Mouse (Mus musculus): ENCODE measurements at regions not wholly inside any gene's neighbourhood (a gene's known extent, or its start where the extent isn't known, plus 50 kb on each side); places are given as distances from the start of the nearest gene placed in this dataset.

DNA sequence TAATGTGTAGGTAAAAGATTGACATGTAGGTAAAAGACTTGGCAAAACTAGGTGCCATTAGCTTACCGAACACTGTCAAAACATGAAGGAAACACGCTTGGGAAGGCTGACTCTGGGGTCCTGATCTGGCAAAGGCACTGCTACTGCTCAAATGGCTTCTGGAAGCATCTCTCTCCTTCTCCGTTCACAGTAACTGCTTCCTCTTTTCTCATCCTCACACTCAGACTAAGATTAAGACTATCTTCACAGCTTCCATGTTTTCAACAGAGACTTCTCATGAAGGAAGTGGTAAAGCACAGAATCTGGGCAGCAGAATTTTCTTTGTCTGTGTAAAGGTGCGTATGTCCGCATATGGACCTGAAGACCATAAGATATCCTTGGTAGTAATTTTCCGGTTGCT, 271.4 kb upstream of the Adgrl2 start:
- H3K4me1 ChIP-seq (ENCODE audit: control insufficient read depth, insufficient read depth, low read length) = peaks cover 6% of the 10 kb centered on the region
- H3K9ac ChIP-seq (ENCODE audit: low read depth, low read length) = no peak overlapping the region
- H3K79me2 ChIP-seq (replicated peaks; ENCODE audit: control insufficient read depth, insufficient read depth, low read length) = no peaks in the 10 kb centered on the region
- no peak for TF ChIP-seq CTCF (IDR thresholded peaks at IDR 0.05)
- TF ChIP-seq EP300 (IDR thresholded peaks at IDR 0.05; ENCODE audit: insufficient read depth, low read depth, low read length) = no peak
- TF ChIP-seq POLR2A (IDR thresholded peaks at IDR 0.05; ENCODE audit: insufficient read depth, low read depth, low read length) = no peak
- H3K4me3 ChIP-seq = no peak overlapping the region
- H3K27me3 ChIP-seq (ENCODE audit: control insufficient read depth, insufficient read depth, low read length) = no peaks in the 10 kb centered on the region
- no peak for DNase-seq
- H3K27ac ChIP-seq = peak overlapping the region; percentile 46
- intact Hi-C loops (cut with DNase I) = no loop called here
- H3K36me3 ChIP-seq (ENCODE audit: control insufficient read depth, insufficient read depth, low read length) = peaks cover 5% of the 10 kb centered on the region
- 91% methylated on average over 6 of the region's 6 CpGs for WGBS

DNA sequence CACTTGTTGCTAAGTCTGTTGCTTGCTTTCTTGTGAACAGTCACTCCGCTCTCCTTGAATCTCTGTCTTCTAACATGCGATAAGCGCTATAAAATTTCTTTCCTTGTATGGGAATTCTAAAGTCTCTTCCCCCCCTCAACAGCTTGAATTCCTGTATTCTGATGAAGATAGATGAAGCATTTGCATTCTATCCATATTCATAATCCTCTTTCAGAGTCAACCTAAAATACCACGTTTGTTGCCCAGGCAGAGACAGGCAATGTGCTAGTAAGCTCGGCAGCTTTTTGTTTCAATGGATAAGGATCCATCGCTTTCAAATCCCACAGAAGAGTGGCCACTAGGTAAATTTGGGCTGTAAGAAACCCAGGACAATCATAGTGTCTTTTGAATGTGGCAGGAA, 268.5 kb upstream of the Adgrl2 start:
- intact Hi-C loops (cut with DNase I) = no loop called here
- H3K36me3 ChIP-seq (ENCODE audit: control insufficient read depth, insufficient read depth, low read length) = peaks cover 5% of the 10 kb centered on the region
- no peaks in the 10 kb centered on the region for H3K27me3 ChIP-seq (ENCODE audit: control insufficient read depth, insufficient read depth, low read length)
- no peak overlapping the region for H3K9ac ChIP-seq (ENCODE audit: low read depth, low read length)
- no peaks in the 10 kb centered on the region for H3K79me2 ChIP-seq (replicated peaks; ENCODE audit: control insufficient read depth, insufficient read depth, low read length)
- TF ChIP-seq POLR2A (IDR thresholded peaks at IDR 0.05; ENCODE audit: insufficient read depth, low read depth, low read length) (no peak), EP300 (IDR thresholded peaks at IDR 0.05; ENCODE audit: insufficient read depth, low read depth, low read length) (no peak), CTCF (IDR thresholded peaks at IDR 0.05) (no peak)
- 96% methylated on average over 6 of the region's 6 CpGs for WGBS
- DNase-seq = no peak
- H3K4me3 ChIP-seq = no peak overlapping the region
- H3K27ac ChIP-seq = no peak overlapping the region
- H3K4me1 ChIP-seq (ENCODE audit: control insufficient read depth, insufficient read depth, low read length) = peaks cover 6% of the 10 kb centered on the region

DNA sequence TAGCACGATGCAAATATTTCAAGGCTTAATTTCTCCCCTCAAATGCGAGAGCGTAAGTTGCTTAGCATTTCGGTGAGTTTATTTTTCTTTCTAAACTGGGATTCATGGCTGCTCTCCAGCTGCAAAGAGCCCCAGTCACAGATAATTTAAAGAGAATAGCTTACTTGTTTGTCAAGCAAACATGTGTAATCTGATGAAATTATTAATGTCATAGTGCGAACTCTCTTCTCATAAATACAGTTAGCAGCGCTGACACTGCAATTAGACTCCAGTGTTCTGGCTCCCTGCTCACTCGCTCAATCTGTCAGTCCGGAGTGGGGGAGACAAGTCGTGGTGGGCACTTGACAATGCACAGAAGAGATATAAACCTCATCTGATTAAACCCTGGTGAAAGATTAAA, 266.5 kb upstream of the Adgrl2 start:
- no peaks in the 10 kb centered on the region; the same call in 1 of the 2 replicates for H3K36me3 ChIP-seq (ENCODE audit: control insufficient read depth, insufficient read depth, low read length)
- peak overlapping the region; percentile 29; the same call in 1 of the 2 replicates for H3K9ac ChIP-seq (ENCODE audit: low read depth, low read length)
- TF ChIP-seq CTCF (IDR thresholded peaks at IDR 0.05) = no peak
- TF ChIP-seq POLR2A (IDR thresholded peaks at IDR 0.05; ENCODE audit: insufficient read depth, low read depth, low read length) = no peak
- TF ChIP-seq EP300 (IDR thresholded peaks at IDR 0.05; ENCODE audit: insufficient read depth, low read depth, low read length) = no peak
- intact Hi-C loops (cut with DNase I) = no loop called here
- peak overlapping the region; percentile 15 for H3K27ac ChIP-seq
- H3K4me3 ChIP-seq = no peak overlapping the region
- H3K4me1 ChIP-seq (ENCODE audit: control insufficient read depth, insufficient read depth, low read length) = no peaks in the 10 kb centered on the region; the same call in 1 of the 2 replicates
- no peaks in the 10 kb centered on the region for H3K79me2 ChIP-seq (replicated peaks; ENCODE audit: control insufficient read depth, insufficient read depth, low read length)
- H3K27me3 ChIP-seq (ENCODE audit: control insufficient read depth, insufficient read depth, low read length) = no peaks in the 10 kb centered on the region
- WGBS = 28% methylated on average over 9 of the region's 9 CpGs
- DNase-seq = no peak

DNA sequence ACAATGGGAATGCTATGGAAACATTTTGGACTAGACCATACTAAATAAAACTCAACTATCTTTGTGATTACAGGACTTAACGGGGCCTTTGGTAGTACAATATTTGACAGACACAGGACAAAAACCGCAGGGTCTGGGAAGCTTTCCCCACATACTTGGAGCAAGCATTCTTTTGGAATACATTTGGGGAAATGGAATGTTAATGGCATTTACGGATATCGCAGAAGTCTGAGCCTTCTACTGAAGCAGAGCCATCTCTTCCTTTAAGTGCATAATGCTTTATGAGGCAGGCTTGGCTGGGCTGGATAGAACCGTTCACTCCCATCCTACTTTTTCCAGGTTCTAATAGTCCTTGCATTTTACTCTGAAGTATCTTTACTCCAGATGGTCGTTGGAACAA, 262.7 kb upstream of the Adgrl2 start:
- H3K27me3 ChIP-seq (ENCODE audit: control insufficient read depth, insufficient read depth, low read length) = no peaks in the 10 kb centered on the region
- H3K4me3 ChIP-seq = no peak overlapping the region
- TF ChIP-seq CTCF (IDR thresholded peaks at IDR 0.05) = no peak
- TF ChIP-seq EP300 (IDR thresholded peaks at IDR 0.05; ENCODE audit: insufficient read depth, low read depth, low read length) = no peak
- no peak for TF ChIP-seq POLR2A (IDR thresholded peaks at IDR 0.05; ENCODE audit: insufficient read depth, low read depth, low read length)
- H3K27ac ChIP-seq = no peak overlapping the region
- no peak for DNase-seq
- WGBS = 70% methylated on average over 6 of the region's 6 CpGs
- no peaks in the 10 kb centered on the region for H3K79me2 ChIP-seq (replicated peaks; ENCODE audit: control insufficient read depth, insufficient read depth, low read length)
- no peaks in the 10 kb centered on the region for H3K36me3 ChIP-seq (ENCODE audit: control insufficient read depth, insufficient read depth, low read length)
- H3K9ac ChIP-seq (ENCODE audit: low read depth, low read length) = no peak overlapping the region
- H3K4me1 ChIP-seq (ENCODE audit: control insufficient read depth, insufficient read depth, low read length) = no peaks in the 10 kb centered on the region; the same call in 1 of the 2 replicates
- intact Hi-C loops (cut with DNase I) = no loop called here

DNA sequence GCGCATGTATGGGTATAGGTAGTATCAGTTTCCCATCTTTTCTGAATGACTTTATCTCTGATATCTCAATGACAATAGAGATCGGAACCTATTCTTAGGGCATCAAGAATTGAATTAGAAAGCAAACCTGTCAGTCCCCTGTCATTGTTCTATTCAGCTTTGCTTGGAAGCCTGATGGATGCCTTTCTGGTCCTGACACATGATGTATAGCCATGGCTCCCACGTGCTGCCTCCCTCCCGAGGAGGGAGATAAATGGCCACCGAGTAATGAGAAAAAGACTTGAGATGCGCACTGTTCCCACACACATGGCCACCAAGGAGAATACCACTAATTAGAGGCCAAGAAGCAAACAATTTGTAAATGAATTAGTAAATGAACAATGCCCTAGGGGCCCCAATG, 261.8 kb upstream of the Adgrl2 start:
- intact Hi-C loops (cut with DNase I) = no loop called here
- H3K27me3 ChIP-seq (ENCODE audit: control insufficient read depth, insufficient read depth, low read length) = no peaks in the 10 kb centered on the region
- 85% methylated on average over 6 of the region's 6 CpGs for WGBS
- H3K4me3 ChIP-seq = no peak overlapping the region
- DNase-seq = no peak
- H3K79me2 ChIP-seq (replicated peaks; ENCODE audit: control insufficient read depth, insufficient read depth, low read length) = no peaks in the 10 kb centered on the region
- no peaks in the 10 kb centered on the region for H3K36me3 ChIP-seq (ENCODE audit: control insufficient read depth, insufficient read depth, low read length)
- H3K9ac ChIP-seq (ENCODE audit: low read depth, low read length) = no peak overlapping the region
- no peak overlapping the region for H3K27ac ChIP-seq
- TF ChIP-seq CTCF (IDR thresholded peaks at IDR 0.05) (no peak), POLR2A (IDR thresholded peaks at IDR 0.05; ENCODE audit: insufficient read depth, low read depth, low read length) (no peak), EP300 (IDR thresholded peaks at IDR 0.05; ENCODE audit: insufficient read depth, low read depth, low read length) (no peak)
- H3K4me1 ChIP-seq (ENCODE audit: control insufficient read depth, insufficient read depth, low read length) = no peaks in the 10 kb centered on the region; the same call in 1 of the 2 replicates

DNA sequence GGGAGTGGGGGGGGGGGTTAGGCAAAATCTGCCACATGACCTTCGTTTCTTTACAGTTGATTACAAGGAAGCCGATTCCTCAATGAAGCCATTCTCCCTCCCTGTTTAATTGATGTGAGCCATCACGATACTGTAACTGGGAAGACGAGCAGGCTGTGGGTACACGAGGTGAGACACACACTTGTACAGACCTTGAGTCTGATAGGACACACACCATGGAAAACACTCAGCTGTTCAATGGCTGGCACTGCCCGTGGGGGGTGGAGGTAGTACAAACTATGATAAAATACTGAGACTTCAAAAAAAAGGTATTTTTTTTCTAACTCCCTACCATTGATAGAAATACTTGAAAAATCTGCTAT, 257.3 kb upstream of the Adgrl2 start:
- no peaks in the 10 kb centered on the region for H3K79me2 ChIP-seq (replicated peaks; ENCODE audit: control insufficient read depth, insufficient read depth, low read length)
- no peak overlapping the region for H3K9ac ChIP-seq (ENCODE audit: low read depth, low read length)
- intact Hi-C loops (cut with DNase I) = no loop called here
- no peaks in the 10 kb centered on the region for H3K4me1 ChIP-seq (ENCODE audit: control insufficient read depth, insufficient read depth, low read length)
- TF ChIP-seq CTCF (IDR thresholded peaks at IDR 0.05) = no peak
- TF ChIP-seq POLR2A (IDR thresholded peaks at IDR 0.05; ENCODE audit: insufficient read depth, low read depth, low read length) = no peak
- TF ChIP-seq EP300 (IDR thresholded peaks at IDR 0.05; ENCODE audit: insufficient read depth, low read depth, low read length) = no peak
- no peak for DNase-seq
- H3K27me3 ChIP-seq (ENCODE audit: control insufficient read depth, insufficient read depth, low read length) = no peaks in the 10 kb centered on the region
- H3K36me3 ChIP-seq (ENCODE audit: control insufficient read depth, insufficient read depth, low read length) = no peaks in the 10 kb centered on the region
- no peak overlapping the region for H3K4me3 ChIP-seq
- 78% methylated on average over 6 of the region's 6 CpGs for WGBS
- no peak overlapping the region for H3K27ac ChIP-seq
